Mouse (Mus musculus) liver, embryonic 14.5 days (tissue): ENCODE data around the gene Cadm4.

Experiments
- CTCF ChIP-seq: IDR thresholded peaks from 2 replicates; pipeline ENCODE4 v1.5.1; 2016; ENCODE audit warnings: antibody characterized with exemption, low read depth, control low read depth
- EP300 ChIP-seq: IDR thresholded peaks from 2 replicates; pipeline ENCODE4 v1.6.1; 2016; ENCODE audit warnings: antibody characterized with exemption, low read depth

DNA sequence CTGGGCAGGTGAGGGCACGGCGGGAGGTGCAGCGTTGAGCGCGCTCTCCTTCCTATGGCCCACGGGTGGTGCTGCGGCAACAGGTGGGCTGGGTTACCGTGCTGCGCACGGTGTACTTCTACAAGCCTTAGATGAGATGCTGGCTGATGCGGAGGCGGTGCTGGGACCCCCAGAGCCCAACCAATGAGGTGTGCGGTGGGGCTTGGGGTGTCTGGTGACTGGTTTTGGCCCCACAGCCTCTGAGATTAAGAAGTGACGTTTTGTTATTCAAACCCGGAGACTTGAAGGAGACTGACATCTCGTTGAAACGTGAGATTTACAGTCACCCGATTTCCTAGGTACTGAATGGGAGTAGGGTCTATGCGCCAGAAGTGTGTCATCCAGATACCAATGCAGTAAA lies 52.5 kb downstream of the Cadm4 start:
- no peak for TF ChIP-seq CTCF
- TF ChIP-seq EP300, result no peak
